Mouse (Mus musculus) midbrain, embryonic 10.5 days (tissue): ENCODE measurements around the gene Exoc3l. TPM values are rescaled to one million over a fixed set of nuclear protein-coding genes. Genes with fewer than 3 reads are reported as not detected.
A peak's percentile ranks its signal among the peaks of the same experiment; 100 is the strongest.

Experiments used
- DNase-seq: peaks from one replicate; pipeline ENCODE4 v3.0.0-alpha.2; 2017; ENCODE audit warnings: low spot score
- H3K27ac ChIP-seq: fragments of 300-500 bp; sonication (generic); replicated peaks from 2 replicates; pipeline ENCODE4 v1.5.1; 2016; ENCODE audit warnings: mild to moderate bottlenecking
- H3K27me3 ChIP-seq: fragments of 300-500 bp; sonication (generic); 2 replicates; pipeline ENCODE4 v1.6.1; 2016; ENCODE audit warnings: low read depth, mild to moderate bottlenecking; ENCODE audit not compliant: poor library complexity, severe bottlenecking
- H3K36me3 ChIP-seq: fragments of 300-500 bp; sonication (generic); 2 replicates; pipeline ENCODE4 v1.6.1; 2016; ENCODE audit warnings: mild to moderate bottlenecking, moderate library complexity
- H3K4me1 ChIP-seq: fragments of 300-500 bp; sonication (generic); 2 replicates; pipeline ENCODE4 v1.6.1; 2016
- H3K4me3 ChIP-seq: fragments of 300-500 bp; sonication (generic); 2 replicates; pipeline ENCODE4 v1.5.1; 2016; ENCODE audit warnings: mild to moderate bottlenecking, moderate library complexity
- H3K9me3 ChIP-seq: fragments of 300-500 bp; sonication (generic); replicated peaks from 2 replicates; pipeline ENCODE4 v1.6.1; 2016; ENCODE audit warnings: mild to moderate bottlenecking
- WGBS: fragments of 180-500 bp; shearing (Covaris S2); methylation state at CpG from one replicate; pipeline ENCODE4 v1.1.7; 2016; 5-methylcytosine and 5-hydroxymethylcytosine counted together
- polyA plus RNA-seq: library from polyadenylated mRNA; unstranded; fragments of >200 nt; fragmentation: Nextera tagmentation; extraction: Ambion mirVana; gene quantifications from 2 replicates; pipeline ENCODE4 v1.2.1, GENCODE M21; 2016

Exoc3l gene
- polyA plus RNA-seq, 1 experiment from 2014 or later: 11.4 TPM

- Histone ChIP-seq H3K27ac (no peak overlapping the region), H3K4me3 (peak overlapping the region; percentile 55), H3K9me3 (peaks cover 7% of the 10 kb centered on the region), H3K27me3 (peaks cover 100% of the 10 kb centered on the region), H3K4me1 (peaks cover 46% of the 10 kb centered on the region), H3K36me3 (no peaks in the 10 kb centered on the region)
- DNase-seq: no peak
- 2% methylated on average over 10 of the region's 10 CpGs for WGBS
Observed at GRCm38 (mm10) chr8:105269075-105269458, 26.8 kb downstream of the Exoc3l start.

GRCm38 (mm10) chr8:105268342-105269074 lies 27.4 kb downstream of the Exoc3l start:
- Histone ChIP-seq H3K4me3 (peak overlapping the region; percentile 55), H3K9me3 (peaks cover 7% of the 10 kb centered on the region), H3K4me1 (peaks cover 50% of the 10 kb centered on the region), H3K27me3 (peaks cover 100% of the 10 kb centered on the region), H3K36me3 (no peaks in the 10 kb centered on the region), H3K27ac (no peak overlapping the region)
- DNase-seq: peak; percentile 75
- WGBS: under 1% methylated on average over 65 of the region's 65 CpGs

- Histone ChIP-seq H3K36me3 (no peaks in the 10 kb centered on the region), H3K27ac (no peak overlapping the region), H3K4me1 (peaks cover 48% of the 10 kb centered on the region), H3K27me3 (peaks cover 100% of the 10 kb centered on the region), H3K9me3 (peaks cover 7% of the 10 kb centered on the region), H3K4me3 (peak overlapping the region; percentile 20; the same call in 1 of the 2 replicates)
- DNase-seq: no peak
- 9% methylated on average over 13 of the region's 13 CpGs for WGBS
Observed at GRCm38 (mm10) chr8:105266775-105267174, 29.1 kb downstream of the Exoc3l start.

GRCm38 (mm10) chr8:105265128-105265527 lies 30.8 kb downstream of the Exoc3l start:
- 20% methylated on average over 10 of the region's 10 CpGs for WGBS
- peaks cover 38% of the 10 kb centered on the region for H3K4me1 ChIP-seq
- H3K9me3 ChIP-seq: peaks cover 7% of the 10 kb centered on the region
- H3K27ac ChIP-seq: no peak overlapping the region
- H3K4me3 ChIP-seq: peak overlapping the region; percentile 62
- no peak for DNase-seq
- H3K36me3 ChIP-seq: no peaks in the 10 kb centered on the region
- peaks cover 100% of the 10 kb centered on the region for H3K27me3 ChIP-seq

- peak; percentile 72 for DNase-seq
- Histone ChIP-seq H3K4me1 (peaks cover 37% of the 10 kb centered on the region), H3K27me3 (peaks cover 100% of the 10 kb centered on the region), H3K27ac (peak within 1 kb of the TSS; percentile 28; the same call in 1 of the 2 replicates), H3K36me3 (no peaks in the 10 kb centered on the region), H3K9me3 (peaks cover 7% of the 10 kb centered on the region), H3K4me3 (peak within 1 kb of the TSS; percentile 62)
- 2% methylated on average over 54 of the region's 54 CpGs for WGBS
Observed at GRCm38 (mm10) chr8:105264024-105264982, 31.6 kb downstream of the Exoc3l start, which contains the start of the genes Tradd and Fbxl8. Tradd (minus strand) TSS chr8:105264609. Fbxl8 (plus strand) TSS chr8:105264648.

GRCm38 (mm10) chr8:105263244-105263912 lies 32.5 kb downstream of the Exoc3l start:
- H3K36me3 ChIP-seq: no peaks in the 10 kb centered on the region
- peaks cover 100% of the 10 kb centered on the region for H3K27me3 ChIP-seq
- H3K4me1 ChIP-seq: peaks cover 37% of the 10 kb centered on the region
- H3K9me3 ChIP-seq: peaks cover 7% of the 10 kb centered on the region
- no peak for DNase-seq
- H3K27ac ChIP-seq: no peak overlapping the region
- peak overlapping the region; percentile 62 for H3K4me3 ChIP-seq
- WGBS: 38% methylated on average over 16 of the region's 16 CpGs

GRCm38 (mm10) chr8:105261326-105261980 lies 34.4 kb downstream of the Exoc3l start:
- Histone ChIP-seq H3K36me3 (no peaks in the 10 kb centered on the region), H3K27ac (no peak overlapping the region), H3K4me3 (no peak overlapping the region), H3K9me3 (peaks cover 5% of the 10 kb centered on the region), H3K4me1 (peaks cover 32% of the 10 kb centered on the region), H3K27me3 (peaks cover 100% of the 10 kb centered on the region)
- DNase-seq: no peak
- 86% methylated on average over 12 of the region's 12 CpGs for WGBS

- DNase-seq: no peak
- Histone ChIP-seq H3K27ac (no peak overlapping the region), H3K27me3 (peaks cover 100% of the 10 kb centered on the region), H3K4me1 (peaks cover 33% of the 10 kb centered on the region), H3K4me3 (no peak overlapping the region), H3K9me3 (no peaks in the 10 kb centered on the region), H3K36me3 (no peaks in the 10 kb centered on the region)
- 63% methylated on average over 7 of the region's 7 CpGs for WGBS
Observed at GRCm38 (mm10) chr8:105260371-105261099, 35.4 kb downstream of the Exoc3l start.

GRCm38 (mm10) chr8:105259721-105260320 lies 36.1 kb downstream of the Exoc3l start:
- H3K36me3 ChIP-seq: no peaks in the 10 kb centered on the region
- no peaks in the 10 kb centered on the region for H3K9me3 ChIP-seq
- no peak overlapping the region for H3K27ac ChIP-seq
- 4% methylated on average over 30 of the region's 30 CpGs for WGBS
- peaks cover 37% of the 10 kb centered on the region for H3K4me1 ChIP-seq
- peak overlapping the region; percentile 51 for H3K4me3 ChIP-seq
- H3K27me3 ChIP-seq: peaks cover 100% of the 10 kb centered on the region
- DNase-seq: peak; percentile 86

GRCm38 (mm10) chr8:105258911-105259720 lies 36.8 kb downstream of the Exoc3l start:
- Histone ChIP-seq H3K36me3 (no peaks in the 10 kb centered on the region), H3K4me1 (peaks cover 36% of the 10 kb centered on the region), H3K27me3 (peaks cover 97% of the 10 kb centered on the region), H3K27ac (no peak overlapping the region), H3K9me3 (no peaks in the 10 kb centered on the region), H3K4me3 (peak overlapping the region; percentile 51)
- 1% methylated on average over 55 of the region's 55 CpGs for WGBS
- peak; percentile 69 for DNase-seq
